Mouse (Mus musculus) heart, embryonic 11.5 days (tissue): ENCODE measurements around the gene Tmx4. TPM values are rescaled to one million over a fixed set of nuclear protein-coding genes. Genes with fewer than 3 reads are reported as not detected.
A peak's percentile ranks its signal among the peaks of the same experiment; 100 is the strongest.

Experiments used
- ATAC-seq: fragments of 200-750 bp; cut with Nextera tagmentation; replicated peaks from 2 replicates; pipeline ENCODE4 v1.8.0; 2017; ENCODE audit warnings: moderate library complexity; ENCODE audit not compliant: insufficient number of reproducible peaks, low FRiP score, low TSS enrichment
- H3K27ac ChIP-seq: fragments of 300-500 bp; sonication (generic); 2 replicates; pipeline ENCODE4 v1.5.1; 2014; ENCODE audit warnings: mild to moderate bottlenecking, low read depth, low read length
- H3K27me3 ChIP-seq: fragments of 300-500 bp; sonication (generic); 2 replicates; pipeline ENCODE4 v1.6.1; 2014; ENCODE audit warnings: mild to moderate bottlenecking, low read length, mixed read lengths; ENCODE audit not compliant: control insufficient read depth, insufficient read depth
- H3K36me3 ChIP-seq: fragments of 300-500 bp; sonication (generic); 2 replicates; pipeline ENCODE4 v1.6.1; 2014; ENCODE audit warnings: mild to moderate bottlenecking, low read length, moderate library complexity, mixed read lengths; ENCODE audit not compliant: control insufficient read depth, insufficient read depth
- H3K4me1 ChIP-seq: fragments of 300-500 bp; sonication (generic); 2 replicates; pipeline ENCODE4 v1.6.1; 2014; ENCODE audit warnings: low read length; ENCODE audit not compliant: control insufficient read depth, insufficient read depth
- H3K4me2 ChIP-seq: fragments of 300-500 bp; sonication (generic); 2 replicates; pipeline ENCODE4 v1.6.1; 2014; ENCODE audit warnings: mild to moderate bottlenecking, moderate library complexity
- H3K4me3 ChIP-seq: fragments of 300-500 bp; sonication (generic); 2 replicates; pipeline ENCODE4 v1.5.1; 2014; ENCODE audit warnings: low read depth, low read length
- H3K9ac ChIP-seq: fragments of 300-500 bp; sonication (generic); 2 replicates; pipeline ENCODE4 v1.6.1; 2014; ENCODE audit warnings: mild to moderate bottlenecking, low read depth, low read length, moderate library complexity
- H3K9me3 ChIP-seq: fragments of 300-500 bp; sonication (generic); replicated peaks from 2 replicates; pipeline ENCODE4 v1.6.1; 2016; ENCODE audit warnings: low read length; ENCODE audit not compliant: control insufficient read depth
- WGBS: fragments of 180-500 bp; shearing (Covaris S2); extraction: QIAGEN DNeasy Blood & Tissue Kit; methylation state at CpG from one replicate; pipeline ENCODE4 v1.1.7; 2014; ENCODE audit not compliant: insufficient replicate concordance; 5-methylcytosine and 5-hydroxymethylcytosine counted together
- polyA plus RNA-seq: library from polyadenylated mRNA; unstranded; fragments of >200 nt; fragmentation: Nextera tagmentation; extraction: Ambion mirVana; gene quantifications from 2 replicates; pipeline ENCODE4 v1.2.1, GENCODE M21; 2014

The Tmx4 gene
- polyA plus RNA-seq, 1 experiment from 2014 or later: 45.0 TPM

GRCm38 (mm10) chr2:134656477-134656876 is 12.5 kb upstream of the Tmx4 start:
- Histone ChIP-seq H3K4me3 (no peak overlapping the region), H3K4me2 (no peak overlapping the region), H3K27ac (no peak overlapping the region), H3K9me3 (no peaks in the 10 kb centered on the region), H3K27me3 (no peaks in the 10 kb centered on the region), H3K36me3 (no peaks in the 10 kb centered on the region), H3K9ac (no peak overlapping the region), H3K4me1 (no peaks in the 10 kb centered on the region)
- 16% methylated on average over 4 of the region's 4 CpGs for WGBS
- no peak for ATAC-seq

- no peaks in the 10 kb centered on the region for H3K27me3 ChIP-seq
- H3K9me3 ChIP-seq: no peaks in the 10 kb centered on the region
- H3K36me3 ChIP-seq: no peaks in the 10 kb centered on the region
- H3K27ac ChIP-seq: no peak overlapping the region
- H3K4me2 ChIP-seq: no peak overlapping the region
- H3K4me1 ChIP-seq: no peaks in the 10 kb centered on the region
- ATAC-seq: no peak
- no peak overlapping the region for H3K9ac ChIP-seq
- H3K4me3 ChIP-seq: no peak overlapping the region
These were observed 10.7 kb upstream of the Tmx4 start for GRCm38 (mm10) chr2:134654668-134655067.

GRCm38 (mm10) chr2:134652759-134653158 is 8.8 kb upstream of the Tmx4 start:
- Histone ChIP-seq H3K4me3 (no peak overlapping the region), H3K36me3 (no peaks in the 10 kb centered on the region), H3K27ac (no peak overlapping the region), H3K9me3 (no peaks in the 10 kb centered on the region), H3K9ac (no peak overlapping the region), H3K4me1 (no peaks in the 10 kb centered on the region), H3K27me3 (no peaks in the 10 kb centered on the region), H3K4me2 (no peak overlapping the region)
- 80% methylated on average over 5 of the region's 5 CpGs for WGBS
- ATAC-seq: no peak

GRCm38 (mm10) chr2:134648999-134649398 is 5.1 kb upstream of the Tmx4 start:
- no peak overlapping the region for H3K9ac ChIP-seq
- H3K9me3 ChIP-seq: no peaks in the 10 kb centered on the region
- no peak overlapping the region for H3K4me2 ChIP-seq
- no peaks in the 10 kb centered on the region for H3K36me3 ChIP-seq
- peaks cover 7% of the 10 kb centered on the region for H3K4me1 ChIP-seq
- H3K27ac ChIP-seq: no peak overlapping the region
- H3K4me3 ChIP-seq: no peak overlapping the region
- H3K27me3 ChIP-seq: no peaks in the 10 kb centered on the region
- ATAC-seq: no peak
- WGBS: 48% methylated on average over 3 of the region's 3 CpGs

GRCm38 (mm10) chr2:134645752-134646151 is 1.8 kb upstream of the Tmx4 start:
- no peak overlapping the region for H3K9ac ChIP-seq
- H3K27ac ChIP-seq: no peak overlapping the region
- H3K4me2 ChIP-seq: no peak overlapping the region
- H3K4me1 ChIP-seq: peaks cover 13% of the 10 kb centered on the region
- 46% methylated on average over 3 of the region's 3 CpGs for WGBS
- H3K4me3 ChIP-seq: no peak overlapping the region
- no peaks in the 10 kb centered on the region for H3K36me3 ChIP-seq
- H3K27me3 ChIP-seq: no peaks in the 10 kb centered on the region
- H3K9me3 ChIP-seq: no peaks in the 10 kb centered on the region
- ATAC-seq: no peak

GRCm38 (mm10) chr2:134645166-134645565 is 1.2 kb upstream of the Tmx4 start:
- 52% methylated on average over 4 of the region's 4 CpGs for WGBS
- no peak overlapping the region for H3K27ac ChIP-seq
- H3K4me3 ChIP-seq: no peak overlapping the region
- H3K9me3 ChIP-seq: no peaks in the 10 kb centered on the region
- ATAC-seq: no peak
- H3K4me2 ChIP-seq: no peak overlapping the region
- H3K9ac ChIP-seq: no peak overlapping the region
- H3K27me3 ChIP-seq: no peaks in the 10 kb centered on the region
- H3K36me3 ChIP-seq: no peaks in the 10 kb centered on the region
- H3K4me1 ChIP-seq: peaks cover 13% of the 10 kb centered on the region

- peaks cover 13% of the 10 kb centered on the region for H3K4me1 ChIP-seq
- no peaks in the 10 kb centered on the region for H3K27me3 ChIP-seq
- H3K9ac ChIP-seq: no peak overlapping the region
- H3K36me3 ChIP-seq: no peaks in the 10 kb centered on the region
- no peak overlapping the region for H3K27ac ChIP-seq
- H3K4me3 ChIP-seq: no peak overlapping the region
- H3K9me3 ChIP-seq: no peaks in the 10 kb centered on the region
- H3K4me2 ChIP-seq: peak overlapping the region; percentile 78
- no peak; the same call in 1 of the 2 replicates for ATAC-seq
- 36% methylated on average over 6 of the region's 6 CpGs for WGBS
These were observed 462 bp upstream of the Tmx4 start for GRCm38 (mm10) chr2:134644301-134644912.

GRCm38 (mm10) chr2:134642377-134642776 is 1.6 kb downstream of the Tmx4 start:
- Histone ChIP-seq H3K27ac (no peak overlapping the region), H3K27me3 (no peaks in the 10 kb centered on the region), H3K9ac (no peak overlapping the region), H3K4me1 (peaks cover 13% of the 10 kb centered on the region), H3K9me3 (no peaks in the 10 kb centered on the region), H3K4me2 (peak overlapping the region; percentile 78), H3K36me3 (no peaks in the 10 kb centered on the region), H3K4me3 (no peak overlapping the region)
- no peak for ATAC-seq

- no peak overlapping the region for H3K27ac ChIP-seq
- H3K9ac ChIP-seq: no peak overlapping the region
- H3K4me2 ChIP-seq: no peak overlapping the region
- H3K36me3 ChIP-seq: no peaks in the 10 kb centered on the region
- no peak for ATAC-seq
- peaks cover 13% of the 10 kb centered on the region for H3K4me1 ChIP-seq
- no peak overlapping the region for H3K4me3 ChIP-seq
- 90% methylated on average over 5 of the region's 5 CpGs for WGBS
- H3K27me3 ChIP-seq: no peaks in the 10 kb centered on the region
- no peaks in the 10 kb centered on the region for H3K9me3 ChIP-seq
These were observed 2.6 kb downstream of the Tmx4 start for GRCm38 (mm10) chr2:134641372-134641771.
